13 mouse cellular contexts compared by ENCODE assay signal in genomic region chr8:125907311-125907710, GRCm38 (mm10). TPM values are rescaled to one million over a fixed set of nuclear protein-coding genes. Genes with fewer than 3 reads are reported as not detected.
A peak's percentile ranks its signal among the peaks of the same experiment; 100 is the strongest.
DNase-seq lines count a peak whose midpoint lies in the region; ATAC-seq and TF ChIP-seq lines count a peak whose summit lies in the region.
"Had no signal": no experiment of that assay in that cellular context is flagged by ENCODE, and none has a peak within 500 bp of the region (broad histone marks: within the 10 kb centered on the region; RNA-seq: fewer than 3 reads in every experiment).

No protein-coding gene starts in this region.

- H3K36me3 ChIP-seq in forebrain, postnatal 0 days (ENCODE audit: insufficient read depth), result no peaks in the 10 kb centered on the region
- no peaks in the 10 kb centered on the region for H3K36me3 ChIP-seq in forebrain, embryonic 10.5 days (replicated peaks)
- H3K36me3 ChIP-seq in midbrain, embryonic 11.5 days (ENCODE audit: control insufficient read depth, insufficient read depth, low read length), result no peaks in the 10 kb centered on the region
- H3K36me3 ChIP-seq in midbrain, embryonic 10.5 days, result no peaks in the 10 kb centered on the region
- H3K36me3 ChIP-seq: limb, embryonic 13.5 days had no signal

- no peak for ATAC-seq in forebrain, postnatal 0 days
- no peak for ATAC-seq in midbrain, embryonic 11.5 days (ENCODE audit: low FRiP score)
- ATAC-seq: forebrain, embryonic 13.5 days had no signal

- no peak for TF ChIP-seq POLR2A in cortical plate, adult 2 months (IDR thresholded peaks at IDR 0.05; ENCODE audit: extremely low read depth, insufficient read depth, low read length)

- H3K4me2 ChIP-seq in forebrain, postnatal 0 days (ENCODE audit: low read depth), result no peak overlapping the region
- H3K4me2 ChIP-seq in midbrain, embryonic 11.5 days, result no peak overlapping the region
- H3K4me2 ChIP-seq: forebrain, embryonic 13.5 days; limb, embryonic 13.5 days had no signal

- no peak overlapping the region for H3K4me3 ChIP-seq in forebrain, postnatal 0 days (ENCODE audit: low read depth, low read length)
- no peak overlapping the region for H3K4me3 ChIP-seq in forebrain, embryonic 10.5 days
- no peak overlapping the region for H3K4me3 ChIP-seq in layer of hippocampus, adult 2 months
- no peak overlapping the region for H3K4me3 ChIP-seq in midbrain, embryonic 11.5 days (ENCODE audit: low read depth, low read length)
- no peak overlapping the region for H3K4me3 ChIP-seq in midbrain, embryonic 10.5 days
- no peak overlapping the region for H3K4me3 ChIP-seq in cortical plate, adult 2 months (ENCODE audit: insufficient read depth, low read length)
- H3K4me3 ChIP-seq: forebrain, embryonic 13.5 days; limb, embryonic 13.5 days had no signal

- no peak overlapping the region for H3K27ac ChIP-seq in forebrain, postnatal 0 days (ENCODE audit: low read depth, low read length)
- no peak overlapping the region for H3K27ac ChIP-seq in forebrain, embryonic 10.5 days
- H3K27ac ChIP-seq in layer of hippocampus, adult 2 months, result no peak overlapping the region
- no peak overlapping the region for H3K27ac ChIP-seq in midbrain, embryonic 11.5 days (ENCODE audit: low read depth, low read length)
- no peak overlapping the region for H3K27ac ChIP-seq in midbrain, embryonic 10.5 days (replicated peaks)
- no peak overlapping the region for H3K27ac ChIP-seq in cortical plate, adult 2 months (ENCODE audit: insufficient read depth, low read length)
- H3K27ac ChIP-seq: forebrain, embryonic 13.5 days; limb, embryonic 13.5 days had no signal

- no peak for DNase-seq in forebrain, postnatal 0 days
- DNase-seq in forebrain, embryonic 10.5 days (ENCODE audit: extremely low spot score, low spot score), result no peak
- no peak for DNase-seq in layer of hippocampus, adult 2 months (ENCODE audit: low spot score in 2 of 2)
- DNase-seq in layer of hippocampus, adult 11-12 months (ENCODE audit: low spot score), result no peak
- peak; percentile 31 for DNase-seq in midbrain, embryonic 11.5 days (ENCODE audit: low spot score, missing footprints)
- no peak for DNase-seq in midbrain, embryonic 10.5 days (ENCODE audit: low spot score)
- DNase-seq in heart, adult 18-20 months, result no peak
- DNase-seq: kidney, postnatal 14 days; layer of hippocampus, adult 9-11 months; right cerebral cortex, postnatal 25 days had no signal

- TF ChIP-seq CTCF in forebrain, postnatal 0 days (IDR thresholded peaks at IDR 0.05; ENCODE audit: low read depth), result peak; percentile 40
- peak; percentile 59 for TF ChIP-seq CTCF in layer of hippocampus, adult 2 months (conservative IDR thresholded peaks at IDR 0.05)
- TF ChIP-seq CTCF in cortical plate, adult 2 months (IDR thresholded peaks at IDR 0.05; ENCODE audit: extremely low read depth, insufficient read depth, low read length), result 0 out of 2 replicates have a peak, but pooled peaks have one; percentile 19

- H3K4me1 ChIP-seq in forebrain, postnatal 0 days (ENCODE audit: insufficient read depth), result peaks cover 5% of the 10 kb centered on the region
- peaks cover 25% of the 10 kb centered on the region for H3K4me1 ChIP-seq in forebrain, embryonic 10.5 days
- H3K4me1 ChIP-seq in midbrain, embryonic 11.5 days (ENCODE audit: control insufficient read depth, insufficient read depth, low read length), result peaks cover 11% of the 10 kb centered on the region
- H3K4me1 ChIP-seq in midbrain, embryonic 10.5 days, result peaks cover 19% of the 10 kb centered on the region
- peaks cover 4% of the 10 kb centered on the region; the same call in 1 of the 2 replicates for H3K4me1 ChIP-seq in cortical plate, adult 2 months (ENCODE audit: control insufficient read depth, insufficient read depth, low read length)

- no peaks in the 10 kb centered on the region for H3K9me3 ChIP-seq in forebrain, postnatal 0 days (ENCODE audit: low read length)
- no peaks in the 10 kb centered on the region for H3K9me3 ChIP-seq in forebrain, embryonic 10.5 days
- H3K9me3 ChIP-seq in midbrain, embryonic 11.5 days (ENCODE audit: control insufficient read depth, low read length), result no peaks in the 10 kb centered on the region
- no peaks in the 10 kb centered on the region for H3K9me3 ChIP-seq in midbrain, embryonic 10.5 days (replicated peaks)
- H3K9me3 ChIP-seq: forebrain, embryonic 13.5 days had no signal

- H3K9ac ChIP-seq in forebrain, postnatal 0 days, result no peak overlapping the region
- H3K9ac ChIP-seq in midbrain, embryonic 11.5 days (ENCODE audit: low read length), result no peak overlapping the region
- H3K9ac ChIP-seq: forebrain, embryonic 13.5 days; limb, embryonic 13.5 days had no signal

- H3K27me3 ChIP-seq in forebrain, postnatal 0 days (ENCODE audit: insufficient read depth, low read length), result peaks cover 21% of the 10 kb centered on the region
- peaks cover 85% of the 10 kb centered on the region for H3K27me3 ChIP-seq in forebrain, embryonic 10.5 days (ENCODE audit: poor library complexity, severe bottlenecking)
- H3K27me3 ChIP-seq in midbrain, embryonic 11.5 days (ENCODE audit: control insufficient read depth, insufficient read depth, low read length), result peaks cover 44% of the 10 kb centered on the region
- H3K27me3 ChIP-seq in midbrain, embryonic 10.5 days (ENCODE audit: low read depth, poor library complexity, severe bottlenecking), result peaks cover 51% of the 10 kb centered on the region

- WGBS in forebrain, postnatal 0 days, result 77% methylated on average over 2 of the region's 2 CpGs
- WGBS in forebrain, embryonic 10.5 days, result 74% methylated on average over 2 of the region's 2 CpGs
- WGBS in midbrain, embryonic 11.5 days, result 64% methylated on average over 2 of the region's 2 CpGs
- 77% methylated on average over 2 of the region's 2 CpGs for WGBS in midbrain, embryonic 10.5 days

RNA-seq across cellular contexts. Expression of gene Map3k21, which starts 2.9 kb away (rescaled TPM):
- 2.3 and 3.2 TPM in 2 replicates for total RNA-seq in forebrain, postnatal 0 days (2014; rRNA removed)
- 0.49 and 0.85 TPM in 2 replicates for polyA plus RNA-seq in forebrain, postnatal 0 days (2015; fragmentation: Nextera tagmentation; extraction: Ambion mirVana)
- polyA plus RNA-seq in forebrain, embryonic 10.5 days (2016; fragmentation: Nextera tagmentation; extraction: Ambion mirVana), result not detected in 2 replicates
- 1 to 10 TPM; 1.5 to 1.7 TPM for total RNA-seq in layer of hippocampus, adult 2 months (2021)
- 0.03 and 0.11 TPM in 2 replicates for polyA plus RNA-seq in midbrain, embryonic 11.5 days (2014; fragmentation: Nextera tagmentation; extraction: Ambion mirVana)
- not detected in 2 replicates for polyA plus RNA-seq in midbrain, embryonic 10.5 days (2016; fragmentation: Nextera tagmentation; extraction: Ambion mirVana)
- 2.4 and 2.5 TPM in 2 replicates for polyA plus RNA-seq in cortical plate, adult 2 months (2012; rRNA removed)
- total RNA-seq in heart, adult 18-20 months (2021), result under 1 TPM; 0.67 to 0.89 TPM

RNA-seq across cellular contexts. Expression of gene Pcnx2, which starts 9.2 kb away (rescaled TPM):
- 10.0 and 12.3 TPM in 2 replicates for total RNA-seq in forebrain, postnatal 0 days (2014; rRNA removed)
- polyA plus RNA-seq in forebrain, postnatal 0 days (2015; fragmentation: Nextera tagmentation; extraction: Ambion mirVana), result 1.8 and 2.1 TPM in 2 replicates
- polyA plus RNA-seq in forebrain, embryonic 10.5 days (2016; fragmentation: Nextera tagmentation; extraction: Ambion mirVana), result 0.15 TPM in 1 of 2 replicates, not detected in the other
- total RNA-seq in layer of hippocampus, adult 2 months (2021), result 10 to 100 TPM; 66.8 to 69.1 TPM
- 0.40 and 0.74 TPM in 2 replicates for polyA plus RNA-seq in midbrain, embryonic 11.5 days (2014; fragmentation: Nextera tagmentation; extraction: Ambion mirVana)
- 0.11 and 0.24 TPM in 2 replicates for polyA plus RNA-seq in midbrain, embryonic 10.5 days (2016; fragmentation: Nextera tagmentation; extraction: Ambion mirVana)
- polyA plus RNA-seq in cortical plate, adult 2 months (2012; rRNA removed), result 54.4 and 57.8 TPM in 2 replicates
- total RNA-seq in heart, adult 18-20 months (2021), result under 1 TPM; 0.50 to 0.80 TPM

Comparison
In these comparisons a context has a peak if more than half of its experiments do, and no peak if none do; other contexts are left out.
1. RNA of gene Pcnx2, which starts 9.2 kb away (polyA plus RNA-seq): 54.4 to 57.8 TPM in cortical plate, adult 2 months; 1.8 to 2.1 TPM in forebrain, postnatal 0 days, 0.40 to 0.74 TPM in midbrain, embryonic 11.5 days, 0.15 TPM in forebrain, embryonic 10.5 days and 0.11 to 0.24 TPM in midbrain, embryonic 10.5 days; every median in the first group is over 10 times any median in the second.
2. Peak in every context shown above with its lines, with median percentiles within 50 percentile points of each other: CTCF ChIP-seq.